19 mouse cellular contexts compared by ENCODE assay signal in the genomic region with DNA sequence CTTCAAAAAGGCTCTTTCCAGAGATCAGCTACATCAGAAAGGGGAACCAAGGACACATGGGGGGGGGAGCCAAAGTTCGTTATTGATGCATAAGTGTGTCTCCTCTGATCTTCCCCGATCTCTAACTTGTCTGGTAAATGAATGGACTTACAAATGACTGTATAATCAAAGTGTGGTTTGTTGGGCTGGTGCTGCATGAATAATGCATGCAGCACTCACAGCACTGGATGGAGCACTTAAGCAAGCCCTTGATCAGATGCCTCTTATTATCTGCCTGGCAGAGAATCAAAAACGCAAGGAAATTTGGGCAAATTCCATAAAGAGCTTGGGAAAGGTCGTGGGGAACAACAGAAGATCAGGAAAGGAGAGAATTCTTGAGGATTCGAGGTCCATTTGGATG.
DNase-seq lines count a peak whose midpoint lies in the region; ATAC-seq lines count a peak whose summit lies in the region.
"Had no signal": no experiment of that assay in that cellular context is flagged by ENCODE, and none has a peak within 500 bp of the region (broad histone marks: within the 10 kb centered on the region; RNA-seq: fewer than 3 reads in every experiment).

No protein-coding gene starts in this region.

- H3K4me3 ChIP-seq in midbrain, embryonic 11.5 days (ENCODE audit: low read depth, low read length): no peak overlapping the region
- H3K4me3 ChIP-seq in midbrain, embryonic 10.5 days: no peak overlapping the region
- H3K4me3 ChIP-seq in forebrain, embryonic 12.5 days (replicated peaks): no peak overlapping the region
- H3K4me3 ChIP-seq in hindbrain, embryonic 16.5 days (ENCODE audit: low read length): no peak overlapping the region
- no peak overlapping the region for H3K4me3 ChIP-seq in neural tube, embryonic 15.5 days (replicated peaks)
- H3K4me3 ChIP-seq: limb, embryonic 12.5 days; liver, embryonic 15.5 days; myocyte had no signal

- no peak overlapping the region for H3K9ac ChIP-seq in midbrain, embryonic 11.5 days (ENCODE audit: low read length)
- no peak overlapping the region for H3K9ac ChIP-seq in forebrain, embryonic 12.5 days
- no peak overlapping the region for H3K9ac ChIP-seq in hindbrain, embryonic 16.5 days (ENCODE audit: low read depth, low read length)
- no peak overlapping the region for H3K9ac ChIP-seq in neural tube, embryonic 15.5 days (replicated peaks)
- H3K9ac ChIP-seq: limb, embryonic 12.5 days; liver, embryonic 15.5 days had no signal

- DNase-seq in midbrain, embryonic 11.5 days (ENCODE audit: low spot score, missing footprints): no peak
- DNase-seq in midbrain, embryonic 10.5 days (ENCODE audit: low spot score): no peak
- no peak for DNase-seq in layer of hippocampus, adult 8-10 months (ENCODE audit: low spot score in 2 of 2)
- DNase-seq in lung, adult 18-20 months: no peak
- DNase-seq in ovary, postnatal 10 days (ENCODE audit: low spot score): no peak
- DNase-seq: cerebellum, adult 9-10 months; gastrocnemius, postnatal 14 days; heart, postnatal 14 days; kidney, adult 11 months; kidney, postnatal 25 days; right cerebral cortex, postnatal 25 days; thymus, adult 18-20 months had no signal

- no peak overlapping the region for H3K27ac ChIP-seq in midbrain, embryonic 11.5 days (ENCODE audit: low read depth, low read length)
- H3K27ac ChIP-seq in midbrain, embryonic 10.5 days (replicated peaks): no peak overlapping the region
- H3K27ac ChIP-seq in forebrain, embryonic 12.5 days: 0 out of 2 replicates have a peak overlapping the region, but pooled peaks have one; percentile 8
- H3K27ac ChIP-seq in hindbrain, embryonic 16.5 days (ENCODE audit: low read depth, low read length): no peak overlapping the region
- H3K27ac ChIP-seq in neural tube, embryonic 15.5 days (replicated peaks): no peak overlapping the region
- H3K27ac ChIP-seq: limb, embryonic 12.5 days; liver, embryonic 15.5 days; macrophage had no signal

- WGBS in midbrain, embryonic 11.5 days: 40% methylated on average over 5 of the region's 5 CpGs
- 52% methylated on average over 5 of the region's 5 CpGs for WGBS in midbrain, embryonic 10.5 days
- WGBS in forebrain, embryonic 12.5 days: 32% methylated on average over 5 of the region's 5 CpGs
- 27% methylated on average over 5 of the region's 5 CpGs for WGBS in hindbrain, embryonic 16.5 days
- WGBS in neural tube, embryonic 15.5 days: 41% methylated on average over 5 of the region's 5 CpGs

- ATAC-seq in midbrain, embryonic 11.5 days (ENCODE audit: low FRiP score): peak; percentile 87
- peak; percentile 85 for ATAC-seq in forebrain, embryonic 12.5 days (ENCODE audit: low FRiP score)
- peak; percentile 60; the same call in 1 of the 2 replicates for ATAC-seq in hindbrain, embryonic 16.5 days
- ATAC-seq in neural tube, embryonic 15.5 days (ENCODE audit: low FRiP score): peak; percentile 53; the same call in 1 of the 2 replicates

- H3K4me1 ChIP-seq in midbrain, embryonic 11.5 days (ENCODE audit: control insufficient read depth, insufficient read depth, low read length): no peaks in the 10 kb centered on the region
- H3K4me1 ChIP-seq in midbrain, embryonic 10.5 days: peaks cover 5% of the 10 kb centered on the region; the same call in 1 of the 2 replicates
- peaks cover 7% of the 10 kb centered on the region; the same call in 1 of the 2 replicates for H3K4me1 ChIP-seq in forebrain, embryonic 12.5 days
- H3K4me1 ChIP-seq in hindbrain, embryonic 16.5 days (ENCODE audit: control insufficient read depth, insufficient read depth, low read depth, low read length): no peaks in the 10 kb centered on the region; the same call in 1 of the 2 replicates
- H3K4me1 ChIP-seq in neural tube, embryonic 15.5 days: peaks cover 2% of the 10 kb centered on the region; the same call in 1 of the 2 replicates
- H3K4me1 ChIP-seq: limb, embryonic 12.5 days; liver, embryonic 15.5 days had no signal

- H3K4me2 ChIP-seq in midbrain, embryonic 11.5 days: no peak overlapping the region
- no peak overlapping the region for H3K4me2 ChIP-seq in forebrain, embryonic 12.5 days
- no peak overlapping the region for H3K4me2 ChIP-seq in hindbrain, embryonic 16.5 days (ENCODE audit: low read length)
- no peak overlapping the region; the same call in 1 of the 2 replicates for H3K4me2 ChIP-seq in neural tube, embryonic 15.5 days
- H3K4me2 ChIP-seq: limb, embryonic 12.5 days; liver, embryonic 15.5 days had no signal

- no peaks in the 10 kb centered on the region for H3K27me3 ChIP-seq in midbrain, embryonic 11.5 days (ENCODE audit: control insufficient read depth, insufficient read depth, low read length)
- no peaks in the 10 kb centered on the region for H3K27me3 ChIP-seq in midbrain, embryonic 10.5 days (ENCODE audit: low read depth, poor library complexity, severe bottlenecking)
- H3K27me3 ChIP-seq in forebrain, embryonic 12.5 days: no peaks in the 10 kb centered on the region
- H3K27me3 ChIP-seq in hindbrain, embryonic 16.5 days (replicated peaks; ENCODE audit: control insufficient read depth, insufficient read depth, low read length): no peaks in the 10 kb centered on the region
- no peaks in the 10 kb centered on the region for H3K27me3 ChIP-seq in neural tube, embryonic 15.5 days (replicated peaks)
- H3K27me3 ChIP-seq: limb, embryonic 12.5 days; liver, embryonic 15.5 days had no signal

- H3K9me3 ChIP-seq in midbrain, embryonic 11.5 days (ENCODE audit: control insufficient read depth, low read length): no peaks in the 10 kb centered on the region
- H3K9me3 ChIP-seq in midbrain, embryonic 10.5 days (replicated peaks): no peaks in the 10 kb centered on the region
- no peaks in the 10 kb centered on the region for H3K9me3 ChIP-seq in forebrain, embryonic 12.5 days
- no peaks in the 10 kb centered on the region for H3K9me3 ChIP-seq in hindbrain, embryonic 16.5 days (ENCODE audit: control insufficient read depth, low read length)
- no peaks in the 10 kb centered on the region for H3K9me3 ChIP-seq in neural tube, embryonic 15.5 days (replicated peaks)
- H3K9me3 ChIP-seq: limb, embryonic 12.5 days; liver, embryonic 15.5 days had no signal

- no peaks in the 10 kb centered on the region for H3K36me3 ChIP-seq in midbrain, embryonic 11.5 days (ENCODE audit: control insufficient read depth, insufficient read depth, low read length)
- no peaks in the 10 kb centered on the region for H3K36me3 ChIP-seq in midbrain, embryonic 10.5 days
- no peaks in the 10 kb centered on the region for H3K36me3 ChIP-seq in forebrain, embryonic 12.5 days (replicated peaks)
- no peaks in the 10 kb centered on the region for H3K36me3 ChIP-seq in hindbrain, embryonic 16.5 days (ENCODE audit: control insufficient read depth, insufficient read depth, low read length)
- no peaks in the 10 kb centered on the region for H3K36me3 ChIP-seq in neural tube, embryonic 15.5 days
- H3K36me3 ChIP-seq: limb, embryonic 12.5 days; liver, embryonic 15.5 days had no signal
